Mouse (Mus musculus) heart, adult 10 weeks (tissue): Measurements from ENCODE around the gene Olfr1279. TPM values are rescaled to one million over a fixed set of nuclear protein-coding genes. Genes with fewer than 3 reads are reported as not detected.

Source experiments
- polyA plus RNA-seq: library from polyadenylated mRNA; stranded (reverse); fragments of 350-450 nt; fragmentation: Illumina TruSeq; extraction: RNeasy Lipid Tissue Mini Kit (QIAGEN cat#74804); gene quantifications from one replicate; pipeline ENCODE4 v1.2.3, GENCODE M21; 2014; ENCODE audit warnings: low read depth, low replicate concordance

Gene Olfr1279
- polyA plus RNA-seq, result not detected

GRCm38 (mm10) chr2:111300374-111300773 lies at the start of gene Olfr1279:
Gene Olfr1279 (plus strand): TSS chr2:111300635.

GRCm38 (mm10) chr2:111254216-111254615 lies 46.2 kb upstream of the Olfr1279 start, which contains the start of gene Olfr1276:
Gene Olfr1276 (plus strand): TSS chr2:111254516.

GRCm38 (mm10) chr2:111274006-111274405 lies 26.4 kb upstream of the Olfr1279 start, which contains the start of gene Olfr1277:
Gene Olfr1277 (minus strand): TSS chr2:111274106.

GRCm38 (mm10) chr2:111289836-111290235 lies 10.6 kb upstream of the Olfr1279 start, which contains the start of gene Olfr1278:
Gene Olfr1278 (plus strand): TSS chr2:111290136.

GRCm38 (mm10) chr2:111313717-111314116 lies 13.3 kb downstream of the Olfr1279 start, which contains the start of gene Olfr1280:
Gene Olfr1280 (plus strand): TSS chr2:111314017.

GRCm38 (mm10) chr2:111326220-111326619 lies 25.8 kb downstream of the Olfr1279 start, which contains the start of gene Olfr1281:
Gene Olfr1281 (plus strand): TSS chr2:111326520.

GRCm38 (mm10) chr2:111335976-111336375 lies 35.5 kb downstream of the Olfr1279 start, which contains the start of gene Olfr1282:
Gene Olfr1282 (minus strand): TSS chr2:111336076.

Other genes with a start within 250 kb of the Olfr1279 start
- not detected for gene Gm13941, start 194.7 kb upstream of the Olfr1279 start, polyA plus RNA-seq
- gene Gm15130, start 147.7 kb upstream of the Olfr1279 start, polyA plus RNA-seq, result not detected
- gene 4930430A15Rik, start 71.0 kb upstream of the Olfr1279 start, polyA plus RNA-seq, result not detected
- gene Olfr1275, start 65.3 kb upstream of the Olfr1279 start, polyA plus RNA-seq, result not detected
- gene Olfr1276, start 46.1 kb upstream of the Olfr1279 start, polyA plus RNA-seq, result not detected
- gene Olfr1277, start 26.5 kb upstream of the Olfr1279 start, polyA plus RNA-seq, result not detected
- not detected for gene Olfr1278, start 10.5 kb upstream of the Olfr1279 start, polyA plus RNA-seq
- not detected for gene Olfr1280, start 13.4 kb downstream of the Olfr1279 start, polyA plus RNA-seq
- gene Olfr1281, start 25.9 kb downstream of the Olfr1279 start, polyA plus RNA-seq, result not detected
- gene Olfr1282, start 35.4 kb downstream of the Olfr1279 start, polyA plus RNA-seq, result not detected
- gene Olfr1283, start 66.2 kb downstream of the Olfr1279 start, polyA plus RNA-seq, result not detected
- gene Olfr1284, start 74.9 kb downstream of the Olfr1279 start, polyA plus RNA-seq, result not detected
- not detected for gene Olfr1286, start 122.5 kb downstream of the Olfr1279 start, polyA plus RNA-seq
- gene Olfr1287, start 148.5 kb downstream of the Olfr1279 start, polyA plus RNA-seq, result not detected
- gene Olfr1288, start 173.5 kb downstream of the Olfr1279 start, polyA plus RNA-seq, result not detected
- gene Olfr1289, start 180.2 kb downstream of the Olfr1279 start, polyA plus RNA-seq, result not detected
- gene Olfr1290, start 193.2 kb downstream of the Olfr1279 start, polyA plus RNA-seq, result not detected
- gene Olfr1291-ps1, start 196.5 kb downstream of the Olfr1279 start, polyA plus RNA-seq, result not detected
- not detected for gene Olfr1293-ps, start 224.6 kb downstream of the Olfr1279 start, polyA plus RNA-seq
- gene Olfr1294, start 239.7 kb downstream of the Olfr1279 start, polyA plus RNA-seq, result not detected